Mouse (Mus musculus): ENCODE measurements at regions not wholly inside any gene's neighbourhood (a gene's known extent, or its start where the extent isn't known, plus 50 kb on each side); places are given as distances from the start of the nearest gene placed in this dataset.
A peak's percentile ranks its signal among the peaks of the same experiment; 100 is the strongest.

DNA sequence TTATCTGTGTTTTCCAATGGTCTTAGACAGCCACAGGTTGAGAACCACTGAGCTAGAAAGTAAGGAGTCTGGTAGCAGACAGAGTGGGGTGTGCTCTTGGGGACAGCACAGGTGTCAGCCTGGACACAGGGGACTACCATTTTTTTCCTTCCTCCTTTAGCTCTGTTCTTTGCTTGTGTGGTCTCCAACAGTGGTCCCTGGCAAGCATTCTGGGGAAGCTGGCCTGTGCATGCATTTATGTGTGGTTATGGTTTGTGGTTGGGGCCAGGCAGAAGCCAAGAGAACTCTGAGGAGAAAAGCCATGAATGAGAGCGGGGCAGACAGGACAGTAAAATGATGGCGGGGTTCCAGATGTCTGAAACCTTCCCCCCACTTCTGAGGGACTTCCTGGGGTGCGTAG is 107.2 kb downstream of the Ackr3 start:
- Histone ChIP-seq H3K36me3 (ENCODE audit: control insufficient read depth, insufficient read depth, low read length) (no peaks in the 10 kb centered on the region), H3K27ac (ENCODE audit: low read depth, low read length) (no peak overlapping the region), H3K9ac (ENCODE audit: low read length) (no peak overlapping the region), H3K4me3 (ENCODE audit: low read depth, low read length) (no peak overlapping the region), H3K4me1 (ENCODE audit: control insufficient read depth, insufficient read depth, low read length) (no peaks in the 10 kb centered on the region), H3K4me2 (no peak overlapping the region), H3K27me3 (ENCODE audit: control insufficient read depth, insufficient read depth, low read length) (no peaks in the 10 kb centered on the region), H3K9me3 (ENCODE audit: control insufficient read depth, low read length) (no peaks in the 10 kb centered on the region)
- no peak for DNase-seq (ENCODE audit: low spot score, missing footprints)
- ATAC-seq (ENCODE audit: low FRiP score), result no peak
- WGBS, result 87% methylated on average over 3 of the region's 3 CpGs

GRCm38 (mm10) chr1:90311649-90312442 is 108.1 kb downstream of the Ackr3 start:
- Histone ChIP-seq H3K36me3 (ENCODE audit: control insufficient read depth, insufficient read depth, low read length) (no peaks in the 10 kb centered on the region), H3K9ac (ENCODE audit: low read length) (no peak overlapping the region), H3K27me3 (ENCODE audit: control insufficient read depth, insufficient read depth, low read length) (no peaks in the 10 kb centered on the region), H3K4me1 (ENCODE audit: control insufficient read depth, insufficient read depth, low read length) (no peaks in the 10 kb centered on the region), H3K4me3 (ENCODE audit: low read depth, low read length) (no peak overlapping the region), H3K4me2 (no peak overlapping the region), H3K27ac (ENCODE audit: low read depth, low read length) (no peak overlapping the region), H3K9me3 (ENCODE audit: control insufficient read depth, low read length) (no peaks in the 10 kb centered on the region)
- 74% methylated on average over 8 of the region's 8 CpGs for WGBS
- no peak for DNase-seq (ENCODE audit: low spot score, missing footprints)
- ATAC-seq (ENCODE audit: low FRiP score), result no peak

DNA sequence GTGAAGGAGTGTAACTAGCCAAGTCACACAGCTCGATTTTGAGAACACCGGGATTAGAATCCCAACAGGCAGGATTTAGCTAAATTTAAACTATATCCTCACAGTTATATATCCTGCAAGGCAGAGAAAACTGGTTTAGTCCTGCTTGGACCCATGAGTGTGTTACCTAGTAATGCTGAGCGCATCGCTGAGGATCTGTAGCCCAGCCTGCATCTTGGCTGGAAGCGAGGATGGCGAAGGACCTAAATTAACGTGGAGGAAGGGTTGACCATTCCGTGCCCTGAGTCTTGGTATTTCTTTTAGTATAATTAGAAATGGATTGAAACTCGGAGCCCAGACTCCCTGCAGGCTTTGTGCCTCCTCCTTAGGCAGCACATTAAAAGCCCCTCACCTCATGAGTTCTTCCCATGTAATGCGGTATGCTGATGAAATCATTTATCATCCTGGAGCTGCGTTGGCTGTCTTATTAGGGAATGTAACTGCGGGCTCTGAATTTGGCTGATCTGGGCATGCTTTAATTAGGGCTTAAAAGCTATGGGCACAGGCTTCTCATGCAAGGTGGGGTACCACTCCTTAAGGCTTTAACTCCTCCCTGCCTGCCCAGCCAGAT is 110.1 kb downstream of the Ackr3 start:
- H3K4me3 ChIP-seq (ENCODE audit: low read depth, low read length), result no peak overlapping the region
- no peak overlapping the region for H3K27ac ChIP-seq (ENCODE audit: low read depth, low read length)
- no peaks in the 10 kb centered on the region for H3K36me3 ChIP-seq (ENCODE audit: control insufficient read depth, insufficient read depth, low read length)
- H3K27me3 ChIP-seq (ENCODE audit: control insufficient read depth, insufficient read depth, low read length), result no peaks in the 10 kb centered on the region
- WGBS, result 89% methylated on average over 12 of the region's 12 CpGs
- no peaks in the 10 kb centered on the region for H3K4me1 ChIP-seq (ENCODE audit: control insufficient read depth, insufficient read depth, low read length)
- DNase-seq (ENCODE audit: low spot score, missing footprints), result no peak
- H3K4me2 ChIP-seq, result no peak overlapping the region
- no peaks in the 10 kb centered on the region for H3K9me3 ChIP-seq (ENCODE audit: control insufficient read depth, low read length)
- ATAC-seq (ENCODE audit: low FRiP score), result no peak
- H3K9ac ChIP-seq (ENCODE audit: low read length), result no peak overlapping the region

DNA sequence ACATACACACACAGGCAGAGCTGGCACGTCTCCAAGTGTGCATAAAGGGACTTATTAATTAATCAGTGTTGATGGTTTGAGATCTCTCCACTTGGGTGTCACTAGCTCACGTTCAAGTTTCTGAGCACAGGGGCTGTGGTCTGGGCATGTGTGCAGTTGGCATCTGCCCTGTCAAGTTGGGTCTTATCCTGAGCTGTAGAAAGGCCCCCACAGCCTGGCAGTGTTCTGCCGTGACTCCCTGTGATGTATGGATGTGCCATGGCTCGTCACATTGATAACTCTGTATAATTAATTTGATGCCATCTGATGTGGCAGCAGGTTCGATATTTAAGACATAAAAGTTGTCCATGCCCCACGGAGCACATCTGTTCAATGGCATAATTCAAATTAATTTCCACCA is 114.1 kb downstream of the Ackr3 start:
- 86% methylated on average over 6 of the region's 6 CpGs for WGBS
- Histone ChIP-seq H3K36me3 (ENCODE audit: control insufficient read depth, insufficient read depth, low read length) (no peaks in the 10 kb centered on the region), H3K9me3 (ENCODE audit: control insufficient read depth, low read length) (no peaks in the 10 kb centered on the region), H3K4me1 (ENCODE audit: control insufficient read depth, insufficient read depth, low read length) (no peaks in the 10 kb centered on the region), H3K9ac (ENCODE audit: low read length) (no peak overlapping the region), H3K27ac (ENCODE audit: low read depth, low read length) (no peak overlapping the region), H3K4me3 (ENCODE audit: low read depth, low read length) (no peak overlapping the region), H3K27me3 (ENCODE audit: control insufficient read depth, insufficient read depth, low read length) (no peaks in the 10 kb centered on the region), H3K4me2 (no peak overlapping the region)
- ATAC-seq (ENCODE audit: low FRiP score) (no peak), DNase-seq (ENCODE audit: low spot score, missing footprints) (no peak)

DNA sequence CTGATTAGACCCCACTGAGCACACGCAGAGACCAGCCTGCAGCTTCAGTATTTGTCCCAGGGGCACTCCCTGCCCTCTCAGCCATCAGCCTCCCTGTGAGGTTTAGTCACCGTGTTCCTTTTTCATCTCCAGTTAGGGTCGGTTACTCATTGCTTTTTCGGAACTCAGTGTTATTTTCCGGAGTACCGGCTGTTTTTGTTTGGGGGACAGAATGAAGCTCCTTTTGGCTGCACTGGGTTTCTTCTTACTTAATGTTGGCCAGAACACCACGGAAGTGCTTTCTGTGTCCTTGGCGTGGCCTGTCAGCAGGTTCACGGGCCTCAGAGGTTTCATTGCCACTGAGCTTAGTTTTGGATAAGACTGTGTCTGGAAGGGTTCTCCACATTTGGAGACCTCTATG is 114.7 kb downstream of the Ackr3 start:
- no peaks in the 10 kb centered on the region for H3K4me1 ChIP-seq (ENCODE audit: control insufficient read depth, insufficient read depth, low read length)
- ATAC-seq (ENCODE audit: low FRiP score), result no peak
- H3K4me3 ChIP-seq (ENCODE audit: low read depth, low read length), result no peak overlapping the region
- H3K27me3 ChIP-seq (ENCODE audit: control insufficient read depth, insufficient read depth, low read length), result no peaks in the 10 kb centered on the region
- no peak for DNase-seq (ENCODE audit: low spot score, missing footprints)
- H3K9me3 ChIP-seq (ENCODE audit: control insufficient read depth, low read length), result no peaks in the 10 kb centered on the region
- H3K36me3 ChIP-seq (ENCODE audit: control insufficient read depth, insufficient read depth, low read length), result no peaks in the 10 kb centered on the region
- no peak overlapping the region for H3K27ac ChIP-seq (ENCODE audit: low read depth, low read length)
- WGBS, result 90% methylated on average over 9 of the region's 9 CpGs
- no peak overlapping the region for H3K9ac ChIP-seq (ENCODE audit: low read length)
- no peak overlapping the region for H3K4me2 ChIP-seq

DNA sequence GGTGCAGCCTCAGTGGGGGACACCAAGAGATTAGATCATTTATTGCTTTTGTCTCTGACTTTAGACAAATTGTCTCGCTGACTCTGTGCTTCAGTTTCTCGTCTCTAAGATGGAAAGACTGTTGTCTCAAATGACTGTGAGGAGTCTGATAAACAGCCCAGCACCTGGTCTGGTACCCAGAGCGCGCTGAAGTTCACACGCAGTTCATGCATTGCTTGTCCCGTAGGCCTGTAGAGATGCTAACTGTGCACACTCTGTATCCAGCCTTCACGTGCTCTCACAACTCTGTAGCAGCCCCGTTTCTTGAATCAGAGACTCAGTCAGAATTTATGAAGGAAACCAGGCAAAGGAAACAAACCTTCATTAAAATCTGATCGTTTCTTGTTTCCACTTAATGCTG is 116.7 kb downstream of the Ackr3 start:
- Histone ChIP-seq H3K4me1 (ENCODE audit: control insufficient read depth, insufficient read depth, low read length) (no peaks in the 10 kb centered on the region; the same call in 1 of the 2 replicates), H3K27ac (ENCODE audit: low read depth, low read length) (no peak overlapping the region), H3K9me3 (ENCODE audit: control insufficient read depth, low read length) (no peaks in the 10 kb centered on the region), H3K9ac (ENCODE audit: low read length) (no peak overlapping the region), H3K4me3 (ENCODE audit: low read depth, low read length) (no peak overlapping the region), H3K4me2 (no peak overlapping the region), H3K36me3 (ENCODE audit: control insufficient read depth, insufficient read depth, low read length) (no peaks in the 10 kb centered on the region), H3K27me3 (ENCODE audit: control insufficient read depth, insufficient read depth, low read length) (no peaks in the 10 kb centered on the region)
- DNase-seq (ENCODE audit: low spot score, missing footprints) (peak; percentile 26), ATAC-seq (ENCODE audit: low FRiP score) (no peak)
- WGBS, result 77% methylated on average over 9 of the region's 9 CpGs

GRCm38 (mm10) chr1:90321501-90321900 is 117.7 kb downstream of the Ackr3 start:
- WGBS, result 88% methylated on average over 8 of the region's 8 CpGs
- ATAC-seq (ENCODE audit: low FRiP score) (no peak), DNase-seq (ENCODE audit: low spot score, missing footprints) (peak; percentile 17)
- Histone ChIP-seq H3K27me3 (ENCODE audit: control insufficient read depth, insufficient read depth, low read length) (no peaks in the 10 kb centered on the region), H3K36me3 (ENCODE audit: control insufficient read depth, insufficient read depth, low read length) (no peaks in the 10 kb centered on the region), H3K4me3 (ENCODE audit: low read depth, low read length) (no peak overlapping the region), H3K27ac (ENCODE audit: low read depth, low read length) (no peak overlapping the region), H3K9me3 (ENCODE audit: control insufficient read depth, low read length) (no peaks in the 10 kb centered on the region), H3K9ac (ENCODE audit: low read length) (no peak overlapping the region), H3K4me1 (ENCODE audit: control insufficient read depth, insufficient read depth, low read length) (no peaks in the 10 kb centered on the region; the same call in 1 of the 2 replicates), H3K4me2 (no peak overlapping the region)

DNA sequence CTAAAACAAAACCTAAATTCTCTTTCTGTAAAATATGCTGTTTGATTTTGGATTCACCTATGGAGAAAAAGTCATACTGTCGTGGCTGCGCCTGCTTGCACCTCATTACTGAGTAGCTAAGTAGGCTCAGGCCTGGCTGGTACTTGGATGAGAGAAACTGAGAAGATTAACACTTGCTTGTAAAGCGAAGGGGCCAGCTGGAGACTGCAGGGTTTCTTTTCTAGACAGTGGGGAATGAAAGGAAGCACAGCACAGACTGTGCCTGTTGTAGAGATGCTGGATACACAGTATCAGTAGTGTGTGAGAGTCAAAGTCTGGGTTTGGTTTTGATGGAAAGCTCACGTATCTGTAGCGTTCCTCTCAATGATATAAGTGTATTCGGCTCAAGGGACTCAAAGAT is 123.5 kb downstream of the Ackr3 start:
- Histone ChIP-seq H3K27ac (ENCODE audit: low read depth, low read length) (no peak overlapping the region), H3K36me3 (ENCODE audit: control insufficient read depth, insufficient read depth, low read length) (no peaks in the 10 kb centered on the region), H3K4me3 (ENCODE audit: low read depth, low read length) (no peak overlapping the region), H3K27me3 (ENCODE audit: control insufficient read depth, insufficient read depth, low read length) (no peaks in the 10 kb centered on the region), H3K4me2 (no peak overlapping the region), H3K4me1 (ENCODE audit: control insufficient read depth, insufficient read depth, low read length) (no peaks in the 10 kb centered on the region; the same call in 1 of the 2 replicates), H3K9me3 (ENCODE audit: control insufficient read depth, low read length) (no peaks in the 10 kb centered on the region), H3K9ac (ENCODE audit: low read length) (no peak overlapping the region)
- 0 out of 2 replicates have a peak, but pooled peaks have one; percentile 27 for ATAC-seq (ENCODE audit: low FRiP score)
- no peak for DNase-seq (ENCODE audit: low spot score, missing footprints)
- WGBS, result 59% methylated on average over 6 of the region's 6 CpGs

- DNase-seq (ENCODE audit: low spot score, missing footprints) (no peak), ATAC-seq (ENCODE audit: low FRiP score) (no peak)
- no peak overlapping the region for H3K27ac ChIP-seq (ENCODE audit: low read depth, low read length)
- H3K4me2 ChIP-seq, result no peak overlapping the region
- H3K4me3 ChIP-seq (ENCODE audit: low read depth, low read length), result no peak overlapping the region
- no peaks in the 10 kb centered on the region for H3K9me3 ChIP-seq (ENCODE audit: control insufficient read depth, low read length)
- no peaks in the 10 kb centered on the region for H3K36me3 ChIP-seq (ENCODE audit: control insufficient read depth, insufficient read depth, low read length)
- no peaks in the 10 kb centered on the region for H3K27me3 ChIP-seq (ENCODE audit: control insufficient read depth, insufficient read depth, low read length)
- no peak overlapping the region for H3K9ac ChIP-seq (ENCODE audit: low read length)
- peaks cover 9% of the 10 kb centered on the region for H3K4me1 ChIP-seq (ENCODE audit: control insufficient read depth, insufficient read depth, low read length)
- 88% methylated on average over 4 of the region's 4 CpGs for WGBS
Measured at GRCm38 (mm10) chr1:90332531-90332930, 128.8 kb downstream of the Ackr3 start.

Data from midbrain, embryonic 11.5 days (tissue).